Mouse (Mus musculus): ENCODE measurements around the gene Btbd35f6. TPM values are rescaled to one million over a fixed set of nuclear protein-coding genes. Genes with fewer than 3 reads are reported as not detected.
"Not testable (repeated sequence)": the region's sequence is repeated elsewhere in the genome, so short reads cannot be mapped to it uniquely, and the experiment has no call there.

Gene Btbd35f6
- not detected for total RNA-seq (2021)
- long read RNA-seq, experiment 1 = 0 reads
- long read RNA-seq, experiment 2 = 0 reads

DNA sequence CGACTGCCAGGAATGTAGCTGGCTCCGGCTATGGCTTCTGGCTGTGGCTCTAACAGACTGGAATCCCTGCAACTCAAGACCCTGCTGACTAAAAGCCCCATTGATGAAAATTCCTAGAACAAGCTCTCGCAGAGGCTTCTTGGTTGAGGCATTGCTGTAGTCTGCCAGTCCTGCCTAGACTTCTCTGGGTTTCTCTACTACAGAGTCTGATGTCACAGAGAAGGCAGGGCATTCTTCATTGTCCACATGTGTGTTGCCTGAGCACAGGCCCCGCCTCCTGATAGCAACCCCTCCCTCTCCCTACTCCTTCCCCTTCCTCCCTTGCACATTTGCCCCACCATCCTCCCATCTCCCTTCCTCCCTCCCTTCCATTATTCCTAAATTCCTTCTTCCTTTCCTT lies at the start of gene Btbd35f6:
Gene Btbd35f6, minus strand, starts transcription at position 101 of the 400 bp plus-strand sequence.
- not testable (repeated sequence) for DNase-seq (ENCODE audit: low spot score in 2 of 2)

DNA sequence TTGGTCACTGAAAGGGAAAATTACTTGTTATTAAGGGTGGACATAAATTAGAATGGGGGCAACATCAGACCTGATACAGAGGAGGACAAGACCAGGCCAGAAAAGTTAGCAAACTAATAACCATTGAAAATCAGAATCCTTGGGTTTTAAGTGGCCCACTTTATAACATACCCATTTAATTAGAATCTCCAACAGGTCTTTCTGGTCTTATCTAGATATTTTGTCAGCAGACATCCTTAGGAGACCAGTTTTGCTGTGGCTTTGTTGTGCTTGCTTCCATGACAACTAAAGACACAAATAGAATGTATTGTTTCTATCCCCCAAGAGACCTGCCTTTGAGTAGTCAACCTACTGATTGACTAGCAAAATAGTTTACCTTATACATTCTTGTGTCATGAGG lies 30.4 kb upstream of the Btbd35f6 start, which contains the start of gene Gm21870:
Gene Gm21870, minus strand, starts transcription at position 101 of the 400 bp plus-strand sequence.
- not testable (repeated sequence) for DNase-seq (ENCODE audit: low spot score in 2 of 2)

DNA sequence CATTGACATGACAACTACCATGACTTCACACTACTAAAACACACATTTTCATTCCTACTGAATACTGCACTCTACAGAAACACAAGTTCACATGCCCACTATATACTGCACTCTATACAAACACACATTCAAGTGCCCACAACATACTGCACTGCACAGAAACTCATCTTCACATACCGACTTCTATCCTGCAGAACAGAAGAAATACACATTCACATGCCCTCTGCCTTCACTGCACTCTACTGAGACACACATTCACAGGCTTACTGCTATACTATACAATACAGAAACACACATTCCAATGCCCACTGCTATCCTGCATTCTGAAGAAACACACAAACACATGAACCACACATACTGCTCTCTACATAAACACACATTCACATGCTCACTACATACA lies 26.1 kb downstream of the Btbd35f6 start:
- not testable (repeated sequence) for DNase-seq (ENCODE audit: low spot score in 2 of 2)

DNA sequence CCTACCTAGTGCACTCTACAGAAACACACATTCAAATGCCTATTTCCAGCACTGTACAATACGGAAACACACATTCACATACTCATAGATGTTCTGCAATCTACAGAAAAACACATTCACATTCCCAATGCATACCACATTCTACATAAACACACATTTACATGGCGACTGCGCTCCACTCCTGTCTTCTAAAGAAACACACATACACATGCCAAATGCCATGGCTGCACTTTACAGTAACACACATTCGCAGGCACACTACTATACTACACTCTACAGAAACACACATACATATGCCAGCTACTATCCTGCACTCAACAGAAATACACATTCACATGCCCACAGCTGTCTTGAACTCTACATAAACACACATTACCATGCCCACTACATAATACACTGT lies 28.1 kb downstream of the Btbd35f6 start:
- not testable (repeated sequence) for DNase-seq (ENCODE audit: low spot score in 2 of 2)

DNA sequence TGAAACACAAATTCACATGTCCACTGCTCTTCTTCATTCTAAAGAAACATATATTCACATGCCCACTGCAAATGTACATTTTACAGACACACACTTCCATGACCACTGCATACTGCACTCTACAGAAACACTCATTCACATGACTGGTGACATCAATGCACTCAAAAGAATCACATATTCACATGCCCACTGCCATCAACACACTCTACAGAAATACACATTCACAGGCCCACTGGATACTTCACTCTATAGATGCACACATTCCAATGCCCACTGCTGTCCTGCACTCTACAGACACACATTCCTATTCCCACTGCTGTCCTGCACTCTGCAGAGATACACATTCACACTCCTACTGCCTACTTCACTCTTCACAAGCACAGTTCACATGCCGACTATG lies 30.0 kb downstream of the Btbd35f6 start:
- not testable (repeated sequence) for DNase-seq (ENCODE audit: low spot score in 2 of 2)

DNA sequence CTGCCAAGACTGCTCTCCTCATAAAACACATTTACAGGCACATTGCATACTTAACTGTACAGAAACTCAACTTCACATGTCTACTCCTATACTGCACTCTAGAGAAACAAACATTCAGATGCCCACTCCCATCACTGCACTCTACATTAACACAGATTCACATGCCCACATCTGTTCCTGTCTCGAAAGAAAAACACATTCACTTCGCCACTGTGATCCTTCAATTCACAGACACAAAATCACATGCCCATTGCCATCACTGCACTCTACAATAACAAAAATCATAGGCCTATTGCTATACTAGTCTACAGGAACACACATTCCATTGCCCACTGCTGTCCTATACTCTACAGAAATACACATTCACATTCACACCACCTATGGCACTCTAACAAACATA lies 30.9 kb downstream of the Btbd35f6 start:
- DNase-seq (ENCODE audit: low spot score in 2 of 2) = not testable (repeated sequence)

Other genes starting within 250 kb of the Btbd35f6 start
- not detected for gene Gm21870, start 30.3 kb upstream of the Btbd35f6 start, total RNA-seq (2021)
- not detected for gene Btbd35f9, start 205.0 kb upstream of the Btbd35f6 start, total RNA-seq (2021)

Measured in gastrocnemius, postnatal 4 days (tissue).